ENCODE assay signal across 8 mouse cellular contexts in the genomic region with DNA sequence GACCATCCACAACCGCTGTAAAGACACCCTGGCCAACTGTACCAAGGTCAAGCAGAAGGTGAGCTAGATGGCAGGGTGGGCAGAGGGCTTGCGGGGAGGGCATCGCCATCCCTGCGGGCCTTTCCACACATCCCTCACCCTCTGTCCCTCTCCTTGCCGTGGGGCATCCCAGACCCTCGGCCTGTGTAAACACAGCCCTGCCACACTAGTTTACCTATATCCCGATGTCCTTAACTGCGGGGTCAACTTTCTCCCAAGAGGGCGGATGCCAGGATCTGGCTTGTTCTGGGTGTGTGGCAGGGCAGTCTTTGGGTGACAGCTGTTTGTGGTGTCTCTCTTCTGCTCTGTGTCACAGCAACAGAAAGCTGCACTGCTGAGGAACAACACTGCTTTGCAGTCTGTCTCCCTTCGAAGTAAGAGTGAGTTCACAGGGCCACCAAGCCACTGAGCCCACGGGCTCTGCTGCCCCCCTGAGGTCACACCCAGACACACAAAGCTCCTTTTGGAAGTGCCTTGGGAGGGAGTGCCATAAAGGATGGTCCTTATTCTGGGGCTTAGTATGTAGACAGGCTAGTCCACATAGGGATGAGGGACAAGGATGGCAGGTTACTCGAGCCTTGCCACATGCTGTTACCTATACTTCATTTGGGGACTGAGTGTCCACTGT. TPM values are rescaled to one million over a fixed set of nuclear protein-coding genes. Genes with fewer than 3 reads are reported as not detected.
A peak's percentile ranks its signal among the peaks of the same experiment; 100 is the strongest.
DNase-seq lines count a peak whose midpoint lies in the region; ATAC-seq and TF ChIP-seq lines count a peak whose summit lies in the region.

No protein-coding gene starts in this region.

- no peak overlapping the region for H3K4me2 ChIP-seq in forebrain, embryonic 16.5 days (ENCODE audit: low read length)
- H3K4me2 ChIP-seq in forebrain, embryonic 14.5 days (ENCODE audit: low read length) = no peak overlapping the region
- no peak overlapping the region for H3K4me2 ChIP-seq in midbrain, embryonic 11.5 days
- no peak overlapping the region for H3K4me2 ChIP-seq in midbrain, embryonic 13.5 days (replicated peaks)
- H3K4me2 ChIP-seq in heart, postnatal 0 days (ENCODE audit: low read depth, low read length) = no peak overlapping the region

- no peak overlapping the region for H3K9ac ChIP-seq in forebrain, embryonic 16.5 days (replicated peaks; ENCODE audit: low read depth, low read length)
- no peak overlapping the region for H3K9ac ChIP-seq in forebrain, embryonic 14.5 days (ENCODE audit: low read length)
- no peak overlapping the region for H3K9ac ChIP-seq in midbrain, embryonic 11.5 days (ENCODE audit: low read length)
- H3K9ac ChIP-seq in midbrain, embryonic 13.5 days (replicated peaks) = no peak overlapping the region
- H3K9ac ChIP-seq in heart, postnatal 0 days (replicated peaks; ENCODE audit: low read depth, low read length) = no peak overlapping the region

- 0 out of 2 replicates have a peak, but pooled peaks have one; percentile 5 for ATAC-seq in forebrain, embryonic 16.5 days
- no peak for ATAC-seq in forebrain, embryonic 14.5 days
- ATAC-seq in midbrain, embryonic 11.5 days (ENCODE audit: low FRiP score) = no peak
- ATAC-seq in midbrain, embryonic 13.5 days = no peak; the same call in 1 of the 2 replicates
- peak; percentile 39; the same call in 1 of the 2 replicates for ATAC-seq in heart, postnatal 0 days (ENCODE audit: insufficient read depth, low read depth)

- H3K4me3 ChIP-seq in forebrain, embryonic 16.5 days (replicated peaks; ENCODE audit: low read length) = no peak overlapping the region
- no peak overlapping the region for H3K4me3 ChIP-seq in forebrain, embryonic 14.5 days (ENCODE audit: low read depth, low read length)
- H3K4me3 ChIP-seq in midbrain, embryonic 11.5 days (ENCODE audit: low read depth, low read length) = no peak overlapping the region
- H3K4me3 ChIP-seq in midbrain, embryonic 13.5 days (replicated peaks) = no peak overlapping the region
- H3K4me3 ChIP-seq in heart, postnatal 0 days (ENCODE audit: low read depth, low read length) = no peak overlapping the region

- H3K9me3 ChIP-seq in forebrain, embryonic 16.5 days (ENCODE audit: control insufficient read depth, low read length) = no peaks in the 10 kb centered on the region
- H3K9me3 ChIP-seq in forebrain, embryonic 14.5 days (replicated peaks; ENCODE audit: control insufficient read depth, low read length) = no peaks in the 10 kb centered on the region
- H3K9me3 ChIP-seq in midbrain, embryonic 11.5 days (ENCODE audit: control insufficient read depth, low read length) = no peaks in the 10 kb centered on the region
- H3K9me3 ChIP-seq in midbrain, embryonic 13.5 days = no peaks in the 10 kb centered on the region
- H3K9me3 ChIP-seq in heart, postnatal 0 days (replicated peaks; ENCODE audit: control insufficient read depth, low read length) = no peaks in the 10 kb centered on the region

- H3K36me3 ChIP-seq in forebrain, embryonic 16.5 days (ENCODE audit: control insufficient read depth, insufficient read depth) = peaks cover 53% of the 10 kb centered on the region
- peaks cover 92% of the 10 kb centered on the region for H3K36me3 ChIP-seq in forebrain, embryonic 14.5 days (ENCODE audit: control insufficient read depth, insufficient read depth, low read length)
- H3K36me3 ChIP-seq in midbrain, embryonic 11.5 days (ENCODE audit: control insufficient read depth, insufficient read depth, low read length) = peaks cover 52% of the 10 kb centered on the region
- peaks cover 83% of the 10 kb centered on the region for H3K36me3 ChIP-seq in midbrain, embryonic 13.5 days
- peaks cover 84% of the 10 kb centered on the region for H3K36me3 ChIP-seq in heart, postnatal 0 days (replicated peaks; ENCODE audit: control insufficient read depth, insufficient read depth, low read length)

- no peak for DNase-seq in forebrain, embryonic 14.5 days (ENCODE audit: low spot score)
- peak; percentile 89 for DNase-seq in midbrain, embryonic 11.5 days (ENCODE audit: low spot score, missing footprints)
- peak; percentile 78 for DNase-seq in heart, postnatal 0 days (ENCODE audit: low spot score)
- peak; percentile 67 for DNase-seq in retina, postnatal 1 day
- no peak for DNase-seq in layer of hippocampus, adult 9-11 months
- DNase-seq in ovary, postnatal 10 days (ENCODE audit: low spot score) = no peak

- no peak overlapping the region for H3K27ac ChIP-seq in forebrain, embryonic 16.5 days (ENCODE audit: low read length)
- no peak overlapping the region for H3K27ac ChIP-seq in forebrain, embryonic 14.5 days (ENCODE audit: low read depth, low read length)
- H3K27ac ChIP-seq in midbrain, embryonic 11.5 days (ENCODE audit: low read depth, low read length) = no peak overlapping the region
- H3K27ac ChIP-seq in midbrain, embryonic 13.5 days = no peak overlapping the region
- H3K27ac ChIP-seq in heart, postnatal 0 days (ENCODE audit: low read depth) = peak overlapping the region; percentile 41

- H3K27me3 ChIP-seq in forebrain, embryonic 16.5 days (replicated peaks; ENCODE audit: control insufficient read depth, insufficient read depth, low read length) = no peaks in the 10 kb centered on the region
- no peaks in the 10 kb centered on the region for H3K27me3 ChIP-seq in forebrain, embryonic 14.5 days (replicated peaks; ENCODE audit: control insufficient read depth, insufficient read depth, low read length)
- no peaks in the 10 kb centered on the region for H3K27me3 ChIP-seq in midbrain, embryonic 11.5 days (ENCODE audit: control insufficient read depth, insufficient read depth, low read length)
- no peaks in the 10 kb centered on the region for H3K27me3 ChIP-seq in midbrain, embryonic 13.5 days
- H3K27me3 ChIP-seq in heart, postnatal 0 days (ENCODE audit: control insufficient read depth, insufficient read depth, low read length) = no peaks in the 10 kb centered on the region

- TF ChIP-seq EP300 in heart, postnatal 0 days (IDR thresholded peaks at IDR 0.05; ENCODE audit: low read depth) = no peak

- WGBS in forebrain, embryonic 16.5 days = 87% methylated on average over 12 of the region's 12 CpGs
- 83% methylated on average over 12 of the region's 12 CpGs for WGBS in forebrain, embryonic 14.5 days
- 83% methylated on average over 12 of the region's 12 CpGs for WGBS in midbrain, embryonic 11.5 days
- 81% methylated on average over 12 of the region's 12 CpGs for WGBS in midbrain, embryonic 13.5 days
- 60% methylated on average over 12 of the region's 12 CpGs for WGBS in heart, postnatal 0 days

- H3K4me1 ChIP-seq in forebrain, embryonic 16.5 days (replicated peaks; ENCODE audit: control insufficient read depth, insufficient read depth, low read length) = peaks cover 9% of the 10 kb centered on the region
- peaks cover under 1% of the 10 kb centered on the region; the same call in 1 of the 2 replicates for H3K4me1 ChIP-seq in forebrain, embryonic 14.5 days (ENCODE audit: control insufficient read depth, insufficient read depth, low read length)
- H3K4me1 ChIP-seq in midbrain, embryonic 11.5 days (ENCODE audit: control insufficient read depth, insufficient read depth, low read length) = no peaks in the 10 kb centered on the region; the same call in 1 of the 2 replicates
- H3K4me1 ChIP-seq in midbrain, embryonic 13.5 days (replicated peaks) = peaks cover 34% of the 10 kb centered on the region
- peaks cover 54% of the 10 kb centered on the region for H3K4me1 ChIP-seq in heart, postnatal 0 days (ENCODE audit: control insufficient read depth, insufficient read depth)

- peak; percentile 80 for TF ChIP-seq CTCF in heart, postnatal 0 days (IDR thresholded peaks at IDR 0.05; ENCODE audit: low read depth)

RNA-seq across cellular contexts. Expression of gene Rxfp4, which starts 20.9 kb away (rescaled TPM):
- polyA plus RNA-seq in forebrain, embryonic 16.5 days (2015; fragmentation: Nextera tagmentation; extraction: Ambion mirVana) = not detected in 2 replicates
- polyA plus RNA-seq in forebrain, embryonic 14.5 days (2014; fragmentation: Nextera tagmentation; extraction: Ambion mirVana) = not detected in 2 replicates
- polyA plus RNA-seq in midbrain, embryonic 11.5 days (2014; fragmentation: Nextera tagmentation; extraction: Ambion mirVana) = 0.14 TPM in 1 of 2 replicates, not detected in the other
- polyA plus RNA-seq in midbrain, embryonic 13.5 days (2015; fragmentation: Nextera tagmentation; extraction: Ambion mirVana) = not detected in 2 replicates
- total RNA-seq in heart, postnatal 0 days (2014; rRNA removed; ENCODE audit: low replicate concordance) = not detected in 2 replicates
- not detected in 2 replicates for polyA plus RNA-seq in heart, postnatal 0 days (2015; fragmentation: Nextera tagmentation; extraction: Ambion mirVana)

RNA-seq across cellular contexts. Expression of gene Arhgef2, which starts 26.3 kb away (rescaled TPM):
- polyA plus RNA-seq in forebrain, embryonic 16.5 days (2015; fragmentation: Nextera tagmentation; extraction: Ambion mirVana) = 166 and 210 TPM in 2 replicates
- 90.6 and 122 TPM in 2 replicates for polyA plus RNA-seq in forebrain, embryonic 14.5 days (2014; fragmentation: Nextera tagmentation; extraction: Ambion mirVana)
- polyA plus RNA-seq in midbrain, embryonic 11.5 days (2014; fragmentation: Nextera tagmentation; extraction: Ambion mirVana) = 99.0 and 117 TPM in 2 replicates
- 163 and 175 TPM in 2 replicates for polyA plus RNA-seq in midbrain, embryonic 13.5 days (2015; fragmentation: Nextera tagmentation; extraction: Ambion mirVana)
- 81.1 and 146 TPM in 2 replicates for total RNA-seq in heart, postnatal 0 days (2014; rRNA removed; ENCODE audit: low replicate concordance)
- polyA plus RNA-seq in heart, postnatal 0 days (2015; fragmentation: Nextera tagmentation; extraction: Ambion mirVana) = 52.2 and 56.1 TPM in 2 replicates

RNA-seq across cellular contexts. Expression of gene Khdc4, which starts 53.5 kb away (rescaled TPM):
- 107 and 109 TPM in 2 replicates for polyA plus RNA-seq in forebrain, embryonic 16.5 days (2015; fragmentation: Nextera tagmentation; extraction: Ambion mirVana)
- polyA plus RNA-seq in forebrain, embryonic 14.5 days (2014; fragmentation: Nextera tagmentation; extraction: Ambion mirVana) = 71.7 and 86.6 TPM in 2 replicates
- 107 and 109 TPM in 2 replicates for polyA plus RNA-seq in midbrain, embryonic 11.5 days (2014; fragmentation: Nextera tagmentation; extraction: Ambion mirVana)
- polyA plus RNA-seq in midbrain, embryonic 13.5 days (2015; fragmentation: Nextera tagmentation; extraction: Ambion mirVana) = 102 and 105 TPM in 2 replicates
- 96.2 and 102 TPM in 2 replicates for total RNA-seq in heart, postnatal 0 days (2014; rRNA removed; ENCODE audit: low replicate concordance)
- polyA plus RNA-seq in heart, postnatal 0 days (2015; fragmentation: Nextera tagmentation; extraction: Ambion mirVana) = 44.4 and 46.2 TPM in 2 replicates

RNA-seq across cellular contexts. Expression of gene Ssr2, which starts 56.4 kb away (rescaled TPM):
- 132 and 140 TPM in 2 replicates for polyA plus RNA-seq in forebrain, embryonic 16.5 days (2015; fragmentation: Nextera tagmentation; extraction: Ambion mirVana)
- 135 and 155 TPM in 2 replicates for polyA plus RNA-seq in forebrain, embryonic 14.5 days (2014; fragmentation: Nextera tagmentation; extraction: Ambion mirVana)
- 154 and 157 TPM in 2 replicates for polyA plus RNA-seq in midbrain, embryonic 11.5 days (2014; fragmentation: Nextera tagmentation; extraction: Ambion mirVana)
- polyA plus RNA-seq in midbrain, embryonic 13.5 days (2015; fragmentation: Nextera tagmentation; extraction: Ambion mirVana) = 142 and 148 TPM in 2 replicates
- 246 and 286 TPM in 2 replicates for total RNA-seq in heart, postnatal 0 days (2014; rRNA removed; ENCODE audit: low replicate concordance)
- polyA plus RNA-seq in heart, postnatal 0 days (2015; fragmentation: Nextera tagmentation; extraction: Ambion mirVana) = 144 and 146 TPM in 2 replicates

Comparison
In these comparisons a context has a peak if more than half of its experiments do, and no peak if none do; other contexts are left out.
1. ATAC-seq: peak in forebrain, embryonic 16.5 days (single experiment) and heart, postnatal 0 days (single experiment); none in forebrain, embryonic 14.5 days (single experiment), midbrain, embryonic 11.5 days (single experiment) and midbrain, embryonic 13.5 days (single experiment).
2. DNase-seq: peak in midbrain, embryonic 11.5 days (single experiment), heart, postnatal 0 days (single experiment) and retina, postnatal 1 day (single experiment); none in forebrain, embryonic 14.5 days (single experiment), layer of hippocampus, adult 9-11 months (single experiment) and ovary, postnatal 10 days (single experiment).